Mouse (Mus musculus): ENCODE data around the gene Gm4952. TPM values are rescaled to one million over a fixed set of nuclear protein-coding genes. Genes with fewer than 3 reads are reported as not detected.

The Gm4952 gene
- polyA plus RNA-seq, 1 experiment from 2014 or later = not detected

GRCm38 (mm10) chr19:12596290-12597072 is 3.3 kb upstream of the Gm4952 start:
- H3K4me3 ChIP-seq (replicated peaks; ENCODE audit: low read length) = peak overlapping the region; percentile 74
- no peaks in the 10 kb centered on the region for H3K36me3 ChIP-seq (ENCODE audit: control insufficient read depth, insufficient read depth)
- H3K27me3 ChIP-seq (replicated peaks; ENCODE audit: control insufficient read depth, insufficient read depth, low read length) = no peaks in the 10 kb centered on the region
- WGBS = 19% methylated on average over 23 of the region's 23 CpGs
- H3K4me1 ChIP-seq (replicated peaks; ENCODE audit: control insufficient read depth, insufficient read depth, low read length) = peaks cover 4% of the 10 kb centered on the region
- H3K9me3 ChIP-seq (ENCODE audit: control insufficient read depth, low read length) = no peaks in the 10 kb centered on the region
- no peak; the same call in 1 of the 2 replicates for ATAC-seq
- peak overlapping the region; percentile 69 for H3K9ac ChIP-seq (replicated peaks; ENCODE audit: low read depth, low read length)
- H3K27ac ChIP-seq (ENCODE audit: low read length) = peak overlapping the region; percentile 31; the same call in 1 of the 2 replicates
- peak overlapping the region; percentile 99 for H3K4me2 ChIP-seq (ENCODE audit: low read length)

- no peak for ATAC-seq
- no peak overlapping the region for H3K27ac ChIP-seq (ENCODE audit: low read length)
Observed at GRCm38 (mm10) chr19:12597073-12597405, 2.7 kb upstream of the Gm4952 start.

GRCm38 (mm10) chr19:12598674-12599073 is 1.1 kb upstream of the Gm4952 start:
- H3K9me3 ChIP-seq (ENCODE audit: control insufficient read depth, low read length) = no peaks in the 10 kb centered on the region
- no peak overlapping the region for H3K4me2 ChIP-seq (ENCODE audit: low read length)
- WGBS = 74% methylated on average over 3 of the region's 3 CpGs
- no peak overlapping the region for H3K9ac ChIP-seq (replicated peaks; ENCODE audit: low read depth, low read length)
- H3K36me3 ChIP-seq (ENCODE audit: control insufficient read depth, insufficient read depth) = no peaks in the 10 kb centered on the region
- no peak for ATAC-seq
- H3K4me1 ChIP-seq (replicated peaks; ENCODE audit: control insufficient read depth, insufficient read depth, low read length) = peaks cover 4% of the 10 kb centered on the region
- no peak overlapping the region for H3K27ac ChIP-seq (ENCODE audit: low read length)
- no peaks in the 10 kb centered on the region for H3K27me3 ChIP-seq (replicated peaks; ENCODE audit: control insufficient read depth, insufficient read depth, low read length)
- no peak overlapping the region for H3K4me3 ChIP-seq (replicated peaks; ENCODE audit: low read length)

More at GRCm38 (mm10) chr19:12597073-12597405, 2.7 kb upstream of the Gm4952 start:
- Histone ChIP-seq H3K4me3 (replicated peaks; ENCODE audit: low read length) (peak overlapping the region; percentile 74; the same call in 1 of the 2 replicates), H3K4me1 (replicated peaks; ENCODE audit: control insufficient read depth, insufficient read depth, low read length) (peaks cover 4% of the 10 kb centered on the region), H3K27me3 (replicated peaks; ENCODE audit: control insufficient read depth, insufficient read depth, low read length) (no peaks in the 10 kb centered on the region), H3K36me3 (ENCODE audit: control insufficient read depth, insufficient read depth) (no peaks in the 10 kb centered on the region), H3K4me2 (ENCODE audit: low read length) (peak overlapping the region; percentile 99), H3K9ac (replicated peaks; ENCODE audit: low read depth, low read length) (no peak overlapping the region), H3K9me3 (ENCODE audit: control insufficient read depth, low read length) (no peaks in the 10 kb centered on the region)
- 65% methylated on average over 3 of the region's 3 CpGs for WGBS

GRCm38 (mm10) chr19:12600684-12601480 is 1.1 kb downstream of the Gm4952 start:
- no peak for ATAC-seq
- no peaks in the 10 kb centered on the region for H3K27me3 ChIP-seq (replicated peaks; ENCODE audit: control insufficient read depth, insufficient read depth, low read length)
- H3K4me3 ChIP-seq (replicated peaks; ENCODE audit: low read length) = no peak overlapping the region
- H3K36me3 ChIP-seq (ENCODE audit: control insufficient read depth, insufficient read depth) = no peaks in the 10 kb centered on the region
- H3K4me2 ChIP-seq (ENCODE audit: low read length) = no peak overlapping the region
- WGBS = 49% methylated on average over 2 of the region's 2 CpGs
- no peak overlapping the region for H3K9ac ChIP-seq (replicated peaks; ENCODE audit: low read depth, low read length)
- H3K4me1 ChIP-seq (replicated peaks; ENCODE audit: control insufficient read depth, insufficient read depth, low read length) = peaks cover 4% of the 10 kb centered on the region; the same call in 1 of the 2 replicates
- H3K9me3 ChIP-seq (ENCODE audit: control insufficient read depth, low read length) = no peaks in the 10 kb centered on the region
- H3K27ac ChIP-seq (ENCODE audit: low read length) = no peak overlapping the region

GRCm38 (mm10) chr19:12608336-12608735 is 8.6 kb downstream of the Gm4952 start:
- no peaks in the 10 kb centered on the region for H3K9me3 ChIP-seq (ENCODE audit: control insufficient read depth, low read length)
- H3K36me3 ChIP-seq (ENCODE audit: control insufficient read depth, insufficient read depth) = no peaks in the 10 kb centered on the region
- no peak overlapping the region for H3K4me2 ChIP-seq (ENCODE audit: low read length)
- H3K4me1 ChIP-seq (replicated peaks; ENCODE audit: control insufficient read depth, insufficient read depth, low read length) = no peaks in the 10 kb centered on the region
- H3K27me3 ChIP-seq (replicated peaks; ENCODE audit: control insufficient read depth, insufficient read depth, low read length) = no peaks in the 10 kb centered on the region
- H3K4me3 ChIP-seq (replicated peaks; ENCODE audit: low read length) = no peak overlapping the region
- no peak overlapping the region for H3K9ac ChIP-seq (replicated peaks; ENCODE audit: low read depth, low read length)
- ATAC-seq = no peak
- H3K27ac ChIP-seq (ENCODE audit: low read length) = no peak overlapping the region

GRCm38 (mm10) chr19:12613646-12614045 is 13.9 kb downstream of the Gm4952 start:
- H3K9me3 ChIP-seq (ENCODE audit: control insufficient read depth, low read length) = no peaks in the 10 kb centered on the region
- WGBS = 76% methylated on average over 1 of the region's 1 CpGs
- H3K4me1 ChIP-seq (replicated peaks; ENCODE audit: control insufficient read depth, insufficient read depth, low read length) = no peaks in the 10 kb centered on the region
- H3K27me3 ChIP-seq (replicated peaks; ENCODE audit: control insufficient read depth, insufficient read depth, low read length) = no peaks in the 10 kb centered on the region
- H3K27ac ChIP-seq (ENCODE audit: low read length) = no peak overlapping the region
- H3K4me2 ChIP-seq (ENCODE audit: low read length) = no peak overlapping the region
- H3K36me3 ChIP-seq (ENCODE audit: control insufficient read depth, insufficient read depth) = no peaks in the 10 kb centered on the region
- ATAC-seq = no peak
- no peak overlapping the region for H3K4me3 ChIP-seq (replicated peaks; ENCODE audit: low read length)
- no peak overlapping the region for H3K9ac ChIP-seq (replicated peaks; ENCODE audit: low read depth, low read length)

GRCm38 (mm10) chr19:12633176-12633575 is 33.4 kb downstream of the Gm4952 start, which contains the start of gene Glyat:
TSS of gene Glyat (plus strand) at chr19:12633308.
- no peaks in the 10 kb centered on the region for H3K9me3 ChIP-seq (ENCODE audit: control insufficient read depth, low read length)
- H3K36me3 ChIP-seq (ENCODE audit: control insufficient read depth, insufficient read depth) = no peaks in the 10 kb centered on the region
- H3K4me1 ChIP-seq (replicated peaks; ENCODE audit: control insufficient read depth, insufficient read depth, low read length) = no peaks in the 10 kb centered on the region
- no peaks in the 10 kb centered on the region for H3K27me3 ChIP-seq (replicated peaks; ENCODE audit: control insufficient read depth, insufficient read depth, low read length)
- H3K27ac ChIP-seq (ENCODE audit: low read length) = no peak within 1 kb of the TSS
- H3K4me2 ChIP-seq (ENCODE audit: low read length) = no peak within 1 kb of the TSS
- no peak for ATAC-seq
- H3K4me3 ChIP-seq (replicated peaks; ENCODE audit: low read length) = no peak within 1 kb of the TSS
- WGBS = 88% methylated on average over 4 of the region's 4 CpGs
- H3K9ac ChIP-seq (replicated peaks; ENCODE audit: low read depth, low read length) = no peak within 1 kb of the TSS

- H3K4me2 ChIP-seq (ENCODE audit: low read length) = no peak overlapping the region
- H3K27ac ChIP-seq (ENCODE audit: low read length) = no peak overlapping the region
- H3K9ac ChIP-seq (replicated peaks; ENCODE audit: low read depth, low read length) = no peak overlapping the region
- H3K27me3 ChIP-seq (replicated peaks; ENCODE audit: control insufficient read depth, insufficient read depth, low read length) = no peaks in the 10 kb centered on the region
- no peaks in the 10 kb centered on the region for H3K36me3 ChIP-seq (ENCODE audit: control insufficient read depth, insufficient read depth)
- no peak for ATAC-seq
- 89% methylated on average over 3 of the region's 3 CpGs for WGBS
- H3K9me3 ChIP-seq (ENCODE audit: control insufficient read depth, low read length) = no peaks in the 10 kb centered on the region
- no peaks in the 10 kb centered on the region for H3K4me1 ChIP-seq (replicated peaks; ENCODE audit: control insufficient read depth, insufficient read depth, low read length)
- no peak overlapping the region for H3K4me3 ChIP-seq (replicated peaks; ENCODE audit: low read length)
Observed at GRCm38 (mm10) chr19:12634259-12634658, 34.5 kb downstream of the Gm4952 start.

- Histone ChIP-seq H3K27me3 (replicated peaks; ENCODE audit: control insufficient read depth, insufficient read depth, low read length) (no peaks in the 10 kb centered on the region), H3K9me3 (ENCODE audit: control insufficient read depth, low read length) (no peaks in the 10 kb centered on the region), H3K4me2 (ENCODE audit: low read length) (no peak overlapping the region), H3K4me1 (replicated peaks; ENCODE audit: control insufficient read depth, insufficient read depth, low read length) (no peaks in the 10 kb centered on the region), H3K4me3 (replicated peaks; ENCODE audit: low read length) (no peak overlapping the region), H3K27ac (ENCODE audit: low read length) (no peak overlapping the region), H3K36me3 (ENCODE audit: control insufficient read depth, insufficient read depth) (no peaks in the 10 kb centered on the region), H3K9ac (replicated peaks; ENCODE audit: low read depth, low read length) (no peak overlapping the region)
- WGBS = 90% methylated on average over 4 of the region's 4 CpGs
- ATAC-seq = no peak
Observed at GRCm38 (mm10) chr19:12634963-12635362, 35.2 kb downstream of the Gm4952 start.
